Mouse (Mus musculus) testis, adult 2 months (tissue): ENCODE measurements at regions not wholly inside any gene's neighbourhood (a gene's known extent, or its start where the extent isn't known, plus 50 kb on each side); places are given as distances from the start of the nearest gene placed in this dataset.

ENCODE experiments used
- CTCF ChIP-seq: fragments of 200-500 bp; IDR thresholded peaks from 2 replicates; pipeline ENCODE4 v1.5.1; 2012; ENCODE audit warnings: low read depth, mild to moderate bottlenecking, inconsistent platforms, low read length, moderate library complexity; ENCODE audit not compliant: control insufficient read depth, insufficient read depth, insufficient replicate concordance
- POLR2A ChIP-seq: fragments of 200-500 bp; IDR thresholded peaks from 2 replicates; pipeline ENCODE4 v1.6.1; 2012; ENCODE audit warnings: low read depth, mild to moderate bottlenecking, inconsistent platforms, low read length, moderate library complexity; ENCODE audit not compliant: control insufficient read depth

DNA sequence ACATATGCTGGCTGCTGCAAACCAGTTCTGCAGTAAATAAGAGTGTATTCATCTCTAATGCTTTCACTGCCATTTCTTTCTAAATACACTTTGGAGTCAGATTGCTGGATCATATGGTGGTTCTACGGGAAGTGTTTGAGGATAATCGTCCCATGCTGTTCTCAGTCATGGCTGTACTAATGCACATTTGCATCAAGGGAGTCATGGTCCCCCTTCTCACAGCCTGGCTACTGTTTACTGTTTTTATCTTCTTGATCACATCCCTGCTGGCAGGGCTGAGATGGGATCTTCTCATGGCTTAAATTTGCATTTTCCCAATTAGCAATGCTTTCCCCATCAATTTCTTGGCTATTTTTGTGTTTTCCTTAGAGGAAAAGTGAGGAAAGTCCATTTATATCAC, 330.1 kb upstream of the Eif4g2 start:
- no peak for TF ChIP-seq CTCF
- TF ChIP-seq POLR2A = no peak
